Mouse (Mus musculus): Measurements from ENCODE around the gene Ncapd2. TPM values are rescaled to one million over a fixed set of nuclear protein-coding genes. Genes with fewer than 3 reads are reported as not detected.
"Not testable (repeated sequence)": the region's sequence is repeated elsewhere in the genome, so short reads cannot be mapped to it uniquely, and the experiment has no call there.

Gene Ncapd2
- polyA plus RNA-seq, 1 experiment from 2014 or later = 48.8 TPM

- H3K9ac ChIP-seq = no peak overlapping the region
- H3K27ac ChIP-seq (replicated peaks) = no peak overlapping the region
- WGBS = 94% methylated on average over 2 of the region's 2 CpGs
- no peaks in the 10 kb centered on the region for H3K27me3 ChIP-seq
- peaks cover 100% of the 10 kb centered on the region for H3K36me3 ChIP-seq
- H3K4me2 ChIP-seq = no peak overlapping the region
- H3K4me1 ChIP-seq (replicated peaks) = peaks cover 4% of the 10 kb centered on the region
- ATAC-seq (ENCODE audit: low read depth) = no peak
- H3K4me3 ChIP-seq = no peak overlapping the region
- H3K9me3 ChIP-seq = no peaks in the 10 kb centered on the region
These were observed 19.0 kb downstream of the Ncapd2 start for GRCm38 (mm10) chr6:125172474-125172873.

GRCm38 (mm10) chr6:125170194-125170593, 21.3 kb downstream of the Ncapd2 start:
- Histone ChIP-seq H3K4me1 (replicated peaks) (peaks cover 22% of the 10 kb centered on the region), H3K27me3 (no peaks in the 10 kb centered on the region), H3K27ac (replicated peaks) (no peak overlapping the region), H3K4me2 (no peak overlapping the region), H3K9me3 (no peaks in the 10 kb centered on the region), H3K36me3 (peaks cover 81% of the 10 kb centered on the region), H3K4me3 (no peak overlapping the region), H3K9ac (no peak overlapping the region)
- 89% methylated on average over 6 of the region's 6 CpGs for WGBS
- ATAC-seq (ENCODE audit: low read depth) = no peak

- Histone ChIP-seq H3K4me3 (no peak overlapping the region), H3K27me3 (no peaks in the 10 kb centered on the region), H3K9me3 (no peaks in the 10 kb centered on the region), H3K4me2 (no peak overlapping the region), H3K27ac (replicated peaks) (no peak overlapping the region), H3K9ac (no peak overlapping the region), H3K4me1 (replicated peaks) (peaks cover 36% of the 10 kb centered on the region), H3K36me3 (peaks cover 65% of the 10 kb centered on the region)
- 90% methylated on average over 14 of the region's 14 CpGs for WGBS
- no peak for ATAC-seq (ENCODE audit: low read depth)
These were observed 23.4 kb downstream of the Ncapd2 start for GRCm38 (mm10) chr6:125168086-125168485.

GRCm38 (mm10) chr6:125166861-125167650, 24.4 kb downstream of the Ncapd2 start:
- ATAC-seq (ENCODE audit: low read depth) = no peak
- Histone ChIP-seq H3K9me3 (no peaks in the 10 kb centered on the region), H3K27ac (replicated peaks) (peak overlapping the region; percentile 95), H3K4me3 (peak overlapping the region; percentile 98; the same call in 1 of the 2 replicates), H3K4me2 (peak overlapping the region; percentile 97), H3K4me1 (replicated peaks) (peaks cover 42% of the 10 kb centered on the region), H3K36me3 (peaks cover 61% of the 10 kb centered on the region), H3K9ac (peak overlapping the region; percentile 97), H3K27me3 (no peaks in the 10 kb centered on the region)
- WGBS = 17% methylated on average over 10 of the region's 10 CpGs

GRCm38 (mm10) chr6:125166051-125166751, 25.3 kb downstream of the Ncapd2 start, which contains the start of gene Gapdh:
Gene Gapdh, minus strand, starts transcription at chr6:125166467.
- peak within 1 kb of the TSS; percentile 97 for H3K4me2 ChIP-seq
- peak within 1 kb of the TSS; percentile 95 for H3K27ac ChIP-seq (replicated peaks)
- peak within 1 kb of the TSS; percentile 98 for H3K4me3 ChIP-seq
- whole genome bisulfite sequencing = under 1% methylated on average over 18 of the region's 18 CpGs
- peak within 1 kb of the TSS; percentile 97 for H3K9ac ChIP-seq
- no peaks in the 10 kb centered on the region for H3K9me3 ChIP-seq
- peaks cover 47% of the 10 kb centered on the region for H3K4me1 ChIP-seq (replicated peaks)
- ATAC-seq (ENCODE audit: low read depth) = peak; percentile 18
- H3K36me3 ChIP-seq = peaks cover 57% of the 10 kb centered on the region
- H3K27me3 ChIP-seq = no peaks in the 10 kb centered on the region

GRCm38 (mm10) chr6:125165328-125165891, 26.1 kb downstream of the Ncapd2 start:
- Histone ChIP-seq H3K4me2 (peak overlapping the region; percentile 97), H3K9me3 (no peaks in the 10 kb centered on the region), H3K36me3 (peaks cover 57% of the 10 kb centered on the region), H3K9ac (peak overlapping the region; percentile 97), H3K27me3 (no peaks in the 10 kb centered on the region), H3K4me3 (peak overlapping the region; percentile 98), H3K4me1 (replicated peaks) (peaks cover 53% of the 10 kb centered on the region), H3K27ac (replicated peaks) (peak overlapping the region; percentile 95)
- ATAC-seq (ENCODE audit: low read depth) = peak; percentile 93
- WGBS = 2% methylated on average over 36 of the region's 36 CpGs

GRCm38 (mm10) chr6:125164672-125165327, 26.7 kb downstream of the Ncapd2 start:
- Histone ChIP-seq H3K4me1 (replicated peaks) (peaks cover 53% of the 10 kb centered on the region), H3K27ac (replicated peaks) (peak overlapping the region; percentile 95), H3K4me3 (peak overlapping the region; percentile 98), H3K27me3 (no peaks in the 10 kb centered on the region), H3K9ac (peak overlapping the region; percentile 97), H3K9me3 (no peaks in the 10 kb centered on the region), H3K4me2 (peak overlapping the region; percentile 97), H3K36me3 (peaks cover 57% of the 10 kb centered on the region)
- WGBS = 0% methylated on average over 39 of the region's 39 CpGs
- peak; percentile 55 for ATAC-seq (ENCODE audit: low read depth)

- Histone ChIP-seq H3K4me1 (replicated peaks) (peaks cover 53% of the 10 kb centered on the region), H3K9ac (peak overlapping the region; percentile 97), H3K27ac (replicated peaks) (peak overlapping the region; percentile 95), H3K4me3 (peak overlapping the region; percentile 98), H3K9me3 (no peaks in the 10 kb centered on the region), H3K36me3 (peaks cover 57% of the 10 kb centered on the region), H3K27me3 (no peaks in the 10 kb centered on the region), H3K4me2 (peak overlapping the region; percentile 97)
- ATAC-seq (ENCODE audit: low read depth) = no peak
- 7% methylated on average over 20 of the region's 20 CpGs for WGBS
These were observed 27.5 kb downstream of the Ncapd2 start for GRCm38 (mm10) chr6:125163801-125164657.

GRCm38 (mm10) chr6:125162615-125163305, 28.7 kb downstream of the Ncapd2 start:
- not testable (repeated sequence) for H3K4me2 ChIP-seq; H3K27me3 ChIP-seq; H3K9me3 ChIP-seq; H3K9ac ChIP-seq; ATAC-seq (ENCODE audit: low read depth); H3K4me3 ChIP-seq; H3K27ac ChIP-seq (replicated peaks)
- 78% methylated on average over 12 of the region's 16 CpGs for WGBS
- Histone ChIP-seq H3K36me3 (peaks cover 54% of the 10 kb centered on the region), H3K4me1 (replicated peaks) (peaks cover 55% of the 10 kb centered on the region)

- not testable (repeated sequence) for H3K9ac ChIP-seq; H3K27me3 ChIP-seq; ATAC-seq (ENCODE audit: low read depth); H3K4me2 ChIP-seq; H3K4me3 ChIP-seq; H3K27ac ChIP-seq (replicated peaks); H3K9me3 ChIP-seq
- 11% methylated on average over 4 of the region's 5 CpGs for WGBS
- peaks cover 55% of the 10 kb centered on the region for H3K4me1 ChIP-seq (replicated peaks)
- peaks cover 53% of the 10 kb centered on the region for H3K36me3 ChIP-seq
These were observed 29.5 kb downstream of the Ncapd2 start for GRCm38 (mm10) chr6:125161971-125162370.

Measured in neural tube, embryonic 13.5 days (tissue).